Mouse (Mus musculus) kidney, postnatal 0 days (tissue): ENCODE data around the gene Emilin2. TPM values are rescaled to one million over a fixed set of nuclear protein-coding genes. Genes with fewer than 3 reads are reported as not detected.

Experiments used
- ATAC-seq: fragments of 200-750 bp; cut with Nextera tagmentation; replicated peaks from 2 replicates; pipeline ENCODE4 v1.8.0; 2017; ENCODE audit warnings: low read depth, moderate number of reproducible peaks, moderate TSS enrichment, moderate library complexity; ENCODE audit not compliant: low FRiP score
- DNase-seq: peaks from one replicate; pipeline ENCODE4 v3.0.0-alpha.2; 2016; ENCODE audit warnings: low spot score
- H3K27ac ChIP-seq: fragments of 300-500 bp; sonication (generic); 2 replicates; pipeline ENCODE4 v1.5.1; 2014; ENCODE audit warnings: mild to moderate bottlenecking
- H3K27me3 ChIP-seq: fragments of 300-500 bp; sonication (generic); 2 replicates; pipeline ENCODE4 v1.6.1; 2014; ENCODE audit warnings: low read length, mixed read lengths; ENCODE audit not compliant: insufficient read depth
- H3K36me3 ChIP-seq: fragments of 300-500 bp; sonication (generic); 2 replicates; pipeline ENCODE4 v1.6.1; 2014; ENCODE audit warnings: low read length, mixed read lengths; ENCODE audit not compliant: insufficient read depth
- H3K4me1 ChIP-seq: fragments of 300-500 bp; sonication (generic); replicated peaks from 2 replicates; pipeline ENCODE4 v1.6.1; 2014; ENCODE audit warnings: antibody characterized with exemption, low read length, mixed read lengths; ENCODE audit not compliant: insufficient read depth
- H3K4me2 ChIP-seq: fragments of 300-500 bp; sonication (generic); 2 replicates; pipeline ENCODE4 v1.6.1; 2014; ENCODE audit warnings: mild to moderate bottlenecking, low read length, moderate library complexity, mixed read lengths
- H3K4me3 ChIP-seq: fragments of 300-500 bp; sonication (generic); replicated peaks from 2 replicates; pipeline ENCODE4 v1.5.1; 2014; ENCODE audit warnings: low read depth, low read length
- H3K9ac ChIP-seq: fragments of 300-500 bp; sonication (generic); 2 replicates; pipeline ENCODE4 v1.6.1; 2014; ENCODE audit warnings: low read depth, low read length
- H3K9me3 ChIP-seq: fragments of 300-500 bp; sonication (generic); replicated peaks from 2 replicates; pipeline ENCODE4 v1.6.1; 2016; ENCODE audit warnings: low read length, inconsistent platforms, mixed read lengths
- CTCF ChIP-seq: IDR thresholded peaks from 2 replicates; pipeline ENCODE4 v1.5.1; 2016; ENCODE audit warnings: antibody characterized with exemption, low read depth, mild to moderate bottlenecking, moderate library complexity
- WGBS: fragments of 180-500 bp; shearing (Covaris S2); extraction: QIAGEN DNeasy Blood & Tissue Kit; methylation state at CpG from one replicate; pipeline ENCODE4 v1.1.7; 2014; 5-methylcytosine and 5-hydroxymethylcytosine counted together
- polyA plus RNA-seq: library from polyadenylated mRNA; unstranded; fragments of >200 nt; fragmentation: Nextera tagmentation; extraction: Ambion mirVana; gene quantifications from 2 replicates; pipeline ENCODE4 v1.2.1, GENCODE M21; 2015

The Emilin2 gene
- polyA plus RNA-seq, 1 experiment from 2014 or later = 2.4 TPM

GRCm38 (mm10) chr17:71306091-71306490, 5.7 kb downstream of the Emilin2 start:
- no peak for DNase-seq
- no peak overlapping the region for H3K4me2 ChIP-seq
- no peak for TF ChIP-seq CTCF
- peaks cover 6% of the 10 kb centered on the region for H3K27me3 ChIP-seq
- H3K9me3 ChIP-seq = no peaks in the 10 kb centered on the region
- H3K4me3 ChIP-seq = no peak overlapping the region
- H3K27ac ChIP-seq = no peak overlapping the region
- H3K4me1 ChIP-seq = no peaks in the 10 kb centered on the region; the same call in 1 of the 2 replicates
- no peak for ATAC-seq
- 75% methylated on average over 6 of the region's 6 CpGs for WGBS
- H3K9ac ChIP-seq = no peak overlapping the region
- no peaks in the 10 kb centered on the region for H3K36me3 ChIP-seq

GRCm38 (mm10) chr17:71303444-71303843, 8.3 kb downstream of the Emilin2 start:
- Histone ChIP-seq H3K27ac (no peak overlapping the region), H3K4me1 (no peaks in the 10 kb centered on the region), H3K4me2 (no peak overlapping the region), H3K36me3 (no peaks in the 10 kb centered on the region), H3K4me3 (no peak overlapping the region), H3K27me3 (no peaks in the 10 kb centered on the region), H3K9me3 (no peaks in the 10 kb centered on the region), H3K9ac (no peak overlapping the region)
- TF ChIP-seq CTCF = no peak
- no peak for ATAC-seq
- DNase-seq = no peak
- WGBS = 62% methylated on average over 6 of the region's 6 CpGs

- no peaks in the 10 kb centered on the region for H3K9me3 ChIP-seq
Observed at GRCm38 (mm10) chr17:71301413-71301812, 10.4 kb downstream of the Emilin2 start.

GRCm38 (mm10) chr17:71300338-71300737, 11.4 kb downstream of the Emilin2 start:
- no peak overlapping the region for H3K4me3 ChIP-seq
- WGBS = 84% methylated on average over 2 of the region's 2 CpGs
- no peaks in the 10 kb centered on the region for H3K9me3 ChIP-seq
- ATAC-seq (no peak), DNase-seq (no peak)
- no peaks in the 10 kb centered on the region for H3K36me3 ChIP-seq
- no peak overlapping the region for H3K27ac ChIP-seq
- TF ChIP-seq CTCF = no peak
- H3K4me2 ChIP-seq = no peak overlapping the region
- no peaks in the 10 kb centered on the region for H3K4me1 ChIP-seq
- H3K27me3 ChIP-seq = no peaks in the 10 kb centered on the region
- H3K9ac ChIP-seq = no peak overlapping the region

More at GRCm38 (mm10) chr17:71301413-71301812, 10.4 kb downstream of the Emilin2 start:
- H3K4me2 ChIP-seq = no peak overlapping the region
- no peak for ATAC-seq
- no peak for TF ChIP-seq CTCF
- no peak for DNase-seq
- WGBS = 50% methylated on average over 5 of the region's 5 CpGs
- no peak overlapping the region for H3K9ac ChIP-seq
- no peaks in the 10 kb centered on the region for H3K27me3 ChIP-seq
- no peak overlapping the region for H3K4me3 ChIP-seq
- H3K36me3 ChIP-seq = no peaks in the 10 kb centered on the region
- H3K27ac ChIP-seq = no peak overlapping the region
- no peaks in the 10 kb centered on the region for H3K4me1 ChIP-seq

- ATAC-seq (no peak), DNase-seq (no peak)
- WGBS = 88% methylated on average over 4 of the region's 4 CpGs
- H3K9ac ChIP-seq = no peak overlapping the region
- H3K27me3 ChIP-seq = no peaks in the 10 kb centered on the region
- H3K4me3 ChIP-seq = no peak overlapping the region
- no peak overlapping the region for H3K27ac ChIP-seq
- no peaks in the 10 kb centered on the region for H3K9me3 ChIP-seq
- no peaks in the 10 kb centered on the region for H3K4me1 ChIP-seq
- no peak overlapping the region for H3K4me2 ChIP-seq
- no peaks in the 10 kb centered on the region for H3K36me3 ChIP-seq
- no peak for TF ChIP-seq CTCF
Observed at GRCm38 (mm10) chr17:71299879-71300278, 11.9 kb downstream of the Emilin2 start.

DNA sequence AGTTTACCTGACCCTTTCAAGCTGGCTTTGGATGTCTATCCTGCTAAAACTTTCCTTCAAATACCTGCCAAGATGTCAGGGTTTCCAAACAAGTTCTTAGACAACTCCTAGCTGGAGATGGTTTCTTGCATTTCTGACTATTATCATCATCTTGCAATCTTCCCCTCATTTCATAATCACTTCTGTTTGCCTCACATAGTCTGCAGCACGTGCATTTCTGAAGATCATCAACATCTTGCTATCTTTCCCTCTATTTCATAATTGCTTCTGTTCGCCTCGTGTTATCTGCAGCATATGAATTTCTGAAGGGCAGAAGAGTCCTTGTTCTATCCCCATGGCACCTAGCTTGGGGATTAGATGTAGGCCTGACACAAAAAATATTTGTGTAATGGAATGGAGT, 17.2 kb downstream of the Emilin2 start:
- no peak for ATAC-seq
- no peaks in the 10 kb centered on the region for H3K36me3 ChIP-seq
- DNase-seq = no peak
- no peak overlapping the region for H3K4me2 ChIP-seq
- no peak for TF ChIP-seq CTCF
- H3K27me3 ChIP-seq = no peaks in the 10 kb centered on the region
- no peaks in the 10 kb centered on the region for H3K4me1 ChIP-seq
- WGBS = 86% methylated on average over 3 of the region's 3 CpGs
- H3K4me3 ChIP-seq = no peak overlapping the region
- no peaks in the 10 kb centered on the region for H3K9me3 ChIP-seq
- H3K9ac ChIP-seq = no peak overlapping the region
- no peak overlapping the region for H3K27ac ChIP-seq

GRCm38 (mm10) chr17:71292897-71293296, 18.9 kb downstream of the Emilin2 start:
- no peaks in the 10 kb centered on the region for H3K9me3 ChIP-seq
- DNase-seq (no peak), ATAC-seq (no peak)
- no peaks in the 10 kb centered on the region for H3K4me1 ChIP-seq
- TF ChIP-seq CTCF = no peak
- H3K27me3 ChIP-seq = no peaks in the 10 kb centered on the region
- H3K4me3 ChIP-seq = no peak overlapping the region
- H3K27ac ChIP-seq = no peak overlapping the region
- no peak overlapping the region for H3K4me2 ChIP-seq
- WGBS = 76% methylated on average over 4 of the region's 4 CpGs
- H3K36me3 ChIP-seq = no peaks in the 10 kb centered on the region
- H3K9ac ChIP-seq = no peak overlapping the region
